Mouse (Mus musculus): ENCODE data around the gene Alx1.

Gene Alx1

GRCm38 (mm10) chr10:103029730-103030490 is at the start of gene Alx1:
Alx1 (minus strand) TSS chr10:103030215.
- peak; percentile 14 to 15 for DNase-seq

GRCm38 (mm10) chr10:103049593-103049992 is 19.6 kb upstream of the Alx1 start:
- no peak for DNase-seq

GRCm38 (mm10) chr10:103046623-103047022 is 16.6 kb upstream of the Alx1 start:
- no peak for DNase-seq

- no peak for DNase-seq
These were observed 15.0 kb upstream of the Alx1 start for GRCm38 (mm10) chr10:103045019-103045418.

- no peak for DNase-seq
These were observed 5.1 kb upstream of the Alx1 start for GRCm38 (mm10) chr10:103035002-103035640.

- DNase-seq, result no peak
These were observed 916 bp upstream of the Alx1 start for GRCm38 (mm10) chr10:103030931-103031330.

GRCm38 (mm10) chr10:103029132-103029729 is 784 bp downstream of the Alx1 start:
- DNase-seq, result no peak

GRCm38 (mm10) chr10:103028253-103029131 is 1.5 kb downstream of the Alx1 start:
- DNase-seq, result peak; percentile 16 to 25

GRCm38 (mm10) chr10:103027931-103028252 is 2.1 kb downstream of the Alx1 start:
- peak in 1 of 2 experiments; percentile 34 for DNase-seq

- DNase-seq, result peak in 1 of 2 experiments; percentile 39
These were observed 2.6 kb downstream of the Alx1 start for GRCm38 (mm10) chr10:103027226-103027930.

- peak in 1 of 2 experiments; percentile 27 for DNase-seq
These were observed 3.3 kb downstream of the Alx1 start for GRCm38 (mm10) chr10:103026636-103027225.

- no peak for DNase-seq
These were observed 27.5 kb downstream of the Alx1 start for GRCm38 (mm10) chr10:103002556-103002955.

GRCm38 (mm10) chr10:103000902-103001301 is 29.1 kb downstream of the Alx1 start:
- no peak for DNase-seq

GRCm38 (mm10) chr10:102999584-102999983 is 30.4 kb downstream of the Alx1 start:
- no peak for DNase-seq

GRCm38 (mm10) chr10:102975106-102975505 is 54.9 kb downstream of the Alx1 start:
- DNase-seq, result no peak

- DNase-seq, result no peak
These were observed 70.4 kb downstream of the Alx1 start for GRCm38 (mm10) chr10:102959602-102960001.

All from cerebellum, postnatal 25 days (tissue).